ENCODE assay signal across 17 mouse cellular contexts in the genomic region with DNA sequence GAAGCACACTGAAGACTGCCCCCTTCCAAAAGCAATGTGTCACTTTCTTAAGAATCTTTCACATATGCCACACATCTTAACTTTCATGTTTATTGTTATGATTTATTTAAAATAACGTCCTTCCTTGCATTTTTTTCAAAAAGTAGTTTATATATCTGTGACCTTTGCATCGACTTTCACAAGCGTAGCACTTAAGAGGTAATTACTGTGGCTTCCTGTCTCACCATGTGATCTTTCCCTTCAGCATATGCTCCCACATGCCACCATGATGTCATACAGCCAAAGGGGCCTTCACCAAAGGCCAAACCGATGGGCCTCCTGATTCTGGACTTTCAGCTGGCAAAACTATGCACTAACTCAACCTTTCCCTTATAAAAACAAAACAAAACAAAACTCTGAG.
DNase-seq lines count a peak whose midpoint lies in the region; ATAC-seq and TF ChIP-seq lines count a peak whose summit lies in the region.
"Had no signal": no experiment of that assay in that cellular context is flagged by ENCODE, and none has a peak within 500 bp of the region (broad histone marks: within the 10 kb centered on the region; RNA-seq: fewer than 3 reads in every experiment).

No protein-coding gene starts in this region.

- H3K4me2 ChIP-seq in intestine, postnatal 0 days (replicated peaks; ENCODE audit: low read depth) = no peak overlapping the region
- no peak overlapping the region for H3K4me2 ChIP-seq in forebrain, embryonic 16.5 days (ENCODE audit: low read length)
- H3K4me2 ChIP-seq: embryonic facial prominence, embryonic 12.5 days; forebrain, embryonic 15.5 days; kidney, embryonic 15.5 days; neural tube, embryonic 13.5 days had no signal

- no peak overlapping the region for H3K4me3 ChIP-seq in lung, adult 2 months (replicated peaks; ENCODE audit: extremely low read depth, low read depth, low read length)
- no peak overlapping the region for H3K4me3 ChIP-seq in intestine, postnatal 0 days (ENCODE audit: low read depth, low read length)
- no peak overlapping the region for H3K4me3 ChIP-seq in forebrain, embryonic 16.5 days (replicated peaks; ENCODE audit: low read length)
- H3K4me3 ChIP-seq: embryonic facial prominence, embryonic 12.5 days; forebrain, embryonic 15.5 days; hindbrain, embryonic 10.5 days; kidney, embryonic 15.5 days; neural tube, embryonic 13.5 days had no signal

- H3K9ac ChIP-seq in intestine, postnatal 0 days (ENCODE audit: low read depth, low read length) = no peak overlapping the region
- H3K9ac ChIP-seq in forebrain, embryonic 16.5 days (replicated peaks; ENCODE audit: low read depth, low read length) = no peak overlapping the region
- H3K9ac ChIP-seq: embryonic facial prominence, embryonic 12.5 days; forebrain, embryonic 15.5 days; kidney, embryonic 15.5 days; liver, embryonic 14.5 days; neural tube, embryonic 13.5 days had no signal

- no peaks in the 10 kb centered on the region for H3K9me3 ChIP-seq in intestine, postnatal 0 days (ENCODE audit: control insufficient read depth)
- no peaks in the 10 kb centered on the region for H3K9me3 ChIP-seq in forebrain, embryonic 16.5 days (ENCODE audit: control insufficient read depth, low read length)
- H3K9me3 ChIP-seq: embryonic facial prominence, embryonic 12.5 days; forebrain, embryonic 15.5 days; hindbrain, embryonic 10.5 days; kidney, embryonic 15.5 days; neural tube, embryonic 13.5 days had no signal

- H3K36me3 ChIP-seq in intestine, postnatal 0 days (ENCODE audit: control insufficient read depth, insufficient read depth) = no peaks in the 10 kb centered on the region
- no peaks in the 10 kb centered on the region for H3K36me3 ChIP-seq in forebrain, embryonic 16.5 days (ENCODE audit: control insufficient read depth, insufficient read depth)
- H3K36me3 ChIP-seq: embryonic facial prominence, embryonic 12.5 days; forebrain, embryonic 15.5 days; hindbrain, embryonic 10.5 days; kidney, embryonic 15.5 days; neural tube, embryonic 13.5 days had no signal

- intact Hi-C loops in left cerebral cortex, postnatal 10 days (cut with DNase I) = no loop called here

- DNase-seq in lung, postnatal 36 days = peak; percentile 21
- DNase-seq in lung, adult 2 months = no peak
- peak; percentile 45 for DNase-seq in T-cell, adult 2 months (ENCODE audit: low spot score)
- DNase-seq in adrenal gland, postnatal 10 days = no peak
- DNase-seq in left cerebral cortex, postnatal 10 days (ENCODE audit: extremely low spot score in 1 of 2, low spot score in 2 of 2) = no peak
- DNase-seq: cerebellum, adult 9-10 months; gastrocnemius, postnatal 36 days; right cerebral cortex, adult 18-20 months; thymus, postnatal 4 days had no signal

- peak overlapping the region; percentile 11; the same call in 1 of the 2 replicates for H3K27ac ChIP-seq in intestine, postnatal 0 days (ENCODE audit: low read depth, low read length)
- no peak overlapping the region for H3K27ac ChIP-seq in forebrain, embryonic 16.5 days (ENCODE audit: low read length)
- H3K27ac ChIP-seq: embryonic facial prominence, embryonic 12.5 days; forebrain, embryonic 15.5 days; hindbrain, embryonic 10.5 days; kidney, embryonic 15.5 days; liver, embryonic 14.5 days; neural tube, embryonic 13.5 days had no signal

- no peaks in the 10 kb centered on the region for H3K27me3 ChIP-seq in intestine, postnatal 0 days (replicated peaks; ENCODE audit: control insufficient read depth, insufficient read depth, low read length)
- no peaks in the 10 kb centered on the region for H3K27me3 ChIP-seq in forebrain, embryonic 16.5 days (replicated peaks; ENCODE audit: control insufficient read depth, insufficient read depth, low read length)
- H3K27me3 ChIP-seq: embryonic facial prominence, embryonic 12.5 days; forebrain, embryonic 15.5 days; kidney, embryonic 15.5 days; neural tube, embryonic 13.5 days had no signal

- TF ChIP-seq POLR2A in lung, adult 2 months (IDR thresholded peaks at IDR 0.05; ENCODE audit: borderline replicate concordance, extremely low read depth, low read depth, low read length) = no peak

- H3K4me1 ChIP-seq in lung, adult 2 months (ENCODE audit: control insufficient read depth, insufficient read depth, low read length) = no peaks in the 10 kb centered on the region; the same call in 1 of the 2 replicates
- H3K4me1 ChIP-seq in intestine, postnatal 0 days (replicated peaks; ENCODE audit: control insufficient read depth, insufficient read depth, low read length) = peaks cover 9% of the 10 kb centered on the region; the same call in 1 of the 2 replicates
- H3K4me1 ChIP-seq in forebrain, embryonic 16.5 days (replicated peaks; ENCODE audit: control insufficient read depth, insufficient read depth, low read length) = peaks cover 8% of the 10 kb centered on the region; the same call in 1 of the 2 replicates

- peak; percentile 88 for ATAC-seq in intestine, postnatal 0 days
- ATAC-seq in forebrain, embryonic 16.5 days = no peak
- ATAC-seq: forebrain, embryonic 15.5 days had no signal

- TF ChIP-seq CTCF in lung, adult 2 months (IDR thresholded peaks at IDR 0.05; ENCODE audit: insufficient read depth, low read length) = no peak
- TF ChIP-seq CTCF in intestine, postnatal 0 days (IDR thresholded peaks at IDR 0.05; ENCODE audit: low read depth) = no peak

- 29% methylated on average over 4 of the region's 4 CpGs for WGBS in lung, adult 2 months
- 18% methylated on average over 4 of the region's 4 CpGs for WGBS in intestine, postnatal 0 days
- 88% methylated on average over 4 of the region's 4 CpGs for WGBS in forebrain, embryonic 16.5 days

Comparison
In these comparisons a context has a peak if more than half of its experiments do, and no peak if none do; other contexts are left out.
1. DNase-seq: peak in lung, postnatal 36 days (single experiment) and T-cell, adult 2 months (single experiment); none in lung, adult 2 months (single experiment), adrenal gland, postnatal 10 days (single experiment) and left cerebral cortex, postnatal 10 days (0 of 2).